Mouse (Mus musculus) liver, embryonic 13.5 days (tissue): ENCODE measurements around the gene Gm26620. TPM values are rescaled to one million over a fixed set of nuclear protein-coding genes. Genes with fewer than 3 reads are reported as not detected.

Source experiments
- polyA plus RNA-seq: library from polyadenylated mRNA; unstranded; fragments of >200 nt; fragmentation: Nextera tagmentation; extraction: Ambion mirVana; gene quantifications from 2 replicates; pipeline ENCODE4 v1.2.1, GENCODE M21; 2015

Gm26620 gene
- polyA plus RNA-seq, 1 experiment from 2014 or later = 0.24 TPM

Other genes with a start within 250 kb of the Gm26620 start
- 1.3 and 1.8 TPM in 2 replicates for gene Olfml2b, start 240.5 kb upstream of the Gm26620 start, polyA plus RNA-seq
- gene Atf6, start 17.3 kb upstream of the Gm26620 start, polyA plus RNA-seq = 6.1 and 7.9 TPM in 2 replicates
- 23.8 TPM in 2 replicates for gene Dusp12, start 475 bp downstream of the Gm26620 start, polyA plus RNA-seq
- gene Fcrlb, start 27.9 kb downstream of the Gm26620 start, polyA plus RNA-seq = not detected in 2 replicates
- 0.24 and 0.36 TPM in 2 replicates for gene Fcrla, start 42.5 kb downstream of the Gm26620 start, polyA plus RNA-seq
- 2.5 and 3.0 TPM in 2 replicates for gene Fcgr2b, start 91.5 kb downstream of the Gm26620 start, polyA plus RNA-seq
- gene Fcgr4, start 133.9 kb downstream of the Gm26620 start, polyA plus RNA-seq = 2.0 and 2.4 TPM in 2 replicates
- gene Fcgr3, start 179.9 kb downstream of the Gm26620 start, polyA plus RNA-seq = 17.9 and 23.1 TPM in 2 replicates
- 1.8 and 2.5 TPM in 2 replicates for gene Cfap126, start 228.9 kb downstream of the Gm26620 start, polyA plus RNA-seq